Mouse (Mus musculus): ENCODE measurements around the gene Odf3.
"Not testable (repeated sequence)": the region's sequence is repeated elsewhere in the genome, so short reads cannot be mapped to it uniquely, and the experiment has no call there.

Gene Odf3

DNA sequence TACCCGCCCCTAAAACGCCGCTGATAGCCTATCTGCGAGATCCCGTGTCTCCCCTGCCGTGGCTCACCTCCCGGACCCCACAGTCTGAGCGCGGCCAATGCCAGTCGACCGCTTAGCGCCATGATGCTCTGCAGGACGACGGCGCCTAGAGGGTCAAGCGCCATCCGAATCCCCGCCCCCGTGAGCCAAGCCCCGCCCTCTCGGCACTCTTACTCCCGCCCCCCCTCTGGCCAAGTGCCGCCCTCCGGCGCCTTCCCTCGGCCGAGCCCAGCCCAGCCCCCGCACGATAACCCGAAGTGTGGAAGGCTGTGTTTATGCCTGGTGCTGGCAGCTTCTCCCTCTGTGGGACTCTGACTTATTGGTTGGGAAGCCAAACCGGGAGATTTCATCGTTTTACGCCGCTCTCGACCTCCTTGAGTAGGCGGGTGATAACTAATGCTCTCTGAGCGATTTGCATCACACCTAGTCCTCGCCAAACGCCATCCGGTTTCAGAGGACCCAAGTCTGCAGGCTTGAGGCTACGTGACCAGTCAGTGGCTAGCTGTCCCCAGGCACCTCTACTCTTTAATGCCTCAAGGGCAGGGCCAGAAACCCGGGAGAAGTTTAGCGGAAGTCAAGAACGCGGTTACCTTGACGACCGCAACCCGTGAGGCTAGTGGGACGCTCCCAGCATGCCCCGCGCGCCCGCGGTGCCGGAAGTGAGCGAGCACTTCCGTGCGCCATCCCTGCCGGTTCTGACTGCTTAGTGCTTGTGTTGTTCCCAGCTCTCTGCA lies 34.3 kb downstream of the Odf3 start, which contains the start of the genes Psmd13 and Sirt3:
Gene Psmd13, plus strand, starts transcription at position 273 of the 773 bp plus-strand sequence.
Gene Sirt3, minus strand, starts transcription at position 614 of the 773 bp plus-strand sequence.
- peak; percentile 88 for DNase-seq (ENCODE audit: low spot score)

DNA sequence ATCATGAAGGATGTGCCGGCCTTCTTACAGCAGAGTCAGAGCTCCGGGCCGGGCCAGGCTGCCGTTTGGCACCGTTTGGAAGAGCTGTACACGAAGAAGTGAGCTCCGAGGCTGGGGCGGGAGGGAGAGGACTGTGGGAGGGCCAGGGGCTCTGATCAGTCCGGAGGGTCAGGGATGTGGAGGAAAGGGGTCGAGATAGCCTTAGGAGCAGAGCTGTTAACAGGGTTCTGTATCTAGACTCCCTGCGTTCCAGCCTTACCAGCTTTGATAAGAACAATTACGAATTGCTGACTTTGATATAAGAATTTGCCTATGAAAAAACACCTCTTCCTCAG lies 34.8 kb downstream of the Odf3 start:
- DNase-seq (ENCODE audit: low spot score): no peak

DNA sequence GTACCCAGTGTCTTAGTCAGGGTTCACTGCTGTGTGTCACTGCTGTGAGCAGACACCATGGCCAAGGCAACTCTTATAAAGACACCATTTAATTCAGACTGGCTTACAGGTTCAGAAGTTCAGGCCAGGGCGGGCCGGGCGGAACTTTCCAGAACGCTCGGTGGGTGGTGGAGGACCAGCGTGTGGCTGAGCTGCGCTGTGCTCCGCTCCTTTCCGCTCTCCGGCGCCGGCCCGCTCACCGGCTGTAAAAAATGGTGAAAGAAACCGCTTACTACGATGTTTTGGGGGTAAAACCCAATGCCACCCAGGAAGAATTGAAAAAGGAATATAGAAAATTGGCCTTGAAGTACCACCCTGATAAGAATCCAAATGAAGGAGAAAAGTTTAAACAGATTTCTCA lies 43.0 kb downstream of the Odf3 start:
- DNase-seq (ENCODE audit: low spot score): not testable (repeated sequence)

DNA sequence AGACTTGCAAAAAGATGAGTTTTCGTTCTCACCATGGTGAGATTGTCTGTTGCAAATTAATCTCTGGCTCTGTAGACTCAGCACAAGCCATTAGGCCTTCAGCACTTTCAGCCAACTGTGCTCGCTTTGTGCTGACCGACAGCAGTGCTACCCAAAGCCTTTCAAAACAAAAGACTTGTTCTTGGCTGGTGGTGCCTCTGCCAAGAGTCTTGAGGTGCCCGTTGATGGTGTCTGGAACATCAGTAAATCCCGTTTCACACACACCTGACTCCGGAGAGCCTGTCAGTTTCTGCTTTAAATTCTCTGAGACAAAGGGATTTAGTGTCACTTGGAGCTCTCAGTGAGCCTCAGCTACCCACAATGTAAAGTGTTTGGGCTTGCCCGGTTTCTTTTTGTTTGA lies 46.4 kb downstream of the Odf3 start:
- no peak for DNase-seq (ENCODE audit: low spot score)

DNA sequence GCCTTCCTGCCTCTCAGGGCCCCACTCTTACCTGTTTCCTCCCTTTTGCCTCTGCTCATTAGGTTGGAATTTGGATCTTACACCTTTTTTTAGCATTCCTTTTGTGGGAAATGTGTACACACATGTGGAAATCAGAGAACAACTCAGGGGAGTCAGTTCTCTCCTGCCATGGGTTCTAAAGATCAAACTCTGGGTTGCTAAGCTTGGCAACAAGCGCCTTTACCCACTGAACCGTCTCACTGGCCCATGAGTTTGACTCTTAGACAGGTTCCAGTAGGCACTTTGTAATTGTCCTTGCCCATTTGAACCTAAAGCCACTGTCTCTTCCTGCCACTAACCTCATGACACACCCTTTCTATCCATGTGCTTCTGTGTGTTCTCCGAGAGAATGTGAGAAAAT lies 47.0 kb downstream of the Odf3 start:
- no peak for DNase-seq (ENCODE audit: low spot score)

DNA sequence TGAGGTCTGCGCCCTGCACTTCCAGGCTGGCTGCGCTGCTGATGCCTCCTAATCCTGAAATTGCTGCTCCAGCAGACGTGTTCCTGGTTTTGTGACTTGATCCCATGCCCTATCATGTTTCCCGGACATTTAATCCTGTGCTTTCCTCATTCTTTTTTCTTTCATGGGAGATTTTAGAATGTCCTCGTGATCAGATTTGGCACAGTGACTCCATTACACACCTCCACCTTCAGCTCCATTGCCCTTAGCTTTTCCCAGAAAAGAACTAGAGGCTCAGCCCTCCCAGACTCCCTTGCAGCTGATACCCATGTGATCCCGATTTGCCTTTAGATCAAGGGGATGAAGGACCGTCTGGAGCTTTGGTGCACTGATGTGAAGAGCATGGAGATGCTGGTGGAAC lies 50.3 kb downstream of the Odf3 start:
- no peak for DNase-seq (ENCODE audit: low spot score)

DNA sequence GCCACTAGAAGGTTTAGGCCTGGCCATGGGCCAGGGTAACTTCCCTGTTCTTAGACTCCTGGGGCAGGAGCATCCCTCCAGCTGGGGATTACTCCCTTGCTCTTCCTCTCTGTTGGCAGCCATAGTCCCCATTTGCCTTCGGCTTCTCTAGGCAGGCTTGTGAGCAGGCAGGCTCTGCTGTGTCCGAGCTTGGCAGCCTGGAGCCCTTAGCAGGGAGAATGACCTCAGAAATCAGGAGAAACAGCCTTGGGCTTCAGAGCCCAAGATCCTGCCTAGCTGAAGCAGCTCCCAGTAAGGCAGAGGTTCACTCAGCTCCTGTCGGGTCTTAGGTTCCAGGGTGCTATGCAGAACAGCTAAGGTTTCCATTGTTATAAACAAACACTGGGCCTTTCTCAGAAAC lies 51.5 kb downstream of the Odf3 start:
- DNase-seq (ENCODE audit: low spot score): no peak

DNA sequence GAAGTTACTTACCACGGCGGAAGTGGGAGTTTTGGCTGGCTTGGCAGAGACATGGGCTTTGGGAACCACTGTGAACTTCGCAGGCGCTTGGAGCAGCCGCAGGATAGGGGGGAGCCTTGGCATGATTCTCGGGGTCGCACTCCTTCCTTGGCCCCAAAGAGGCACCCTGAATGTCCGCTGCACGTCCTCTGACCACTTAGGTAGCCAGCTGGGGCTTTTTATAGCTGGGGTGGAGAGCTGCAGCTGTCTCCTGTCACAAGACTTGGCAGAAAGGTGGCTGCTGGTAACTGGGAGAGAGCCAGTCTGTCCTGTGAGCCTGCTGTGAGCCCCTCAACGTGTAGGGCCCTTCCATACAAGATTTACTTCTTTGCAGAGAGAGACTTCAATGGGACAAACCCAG lies 52.6 kb downstream of the Odf3 start, which contains the start of gene Cox8b:
Gene Cox8b, minus strand, starts transcription at position 227 of the 400 bp plus-strand sequence.
- no peak for DNase-seq (ENCODE audit: low spot score)
